Mouse (Mus musculus) monocyte, adult 2 months (primary cell): Measurements from ENCODE around the gene Mef2d.

Source experiments
- DNase-seq, 2 experiments: peaks; one replicate each; pipeline ENCODE4 v3.0.0; 2022; ENCODE audit warnings: low spot score in 2 of 2, low read depth in 1 of 2

The Mef2d gene

DNA sequence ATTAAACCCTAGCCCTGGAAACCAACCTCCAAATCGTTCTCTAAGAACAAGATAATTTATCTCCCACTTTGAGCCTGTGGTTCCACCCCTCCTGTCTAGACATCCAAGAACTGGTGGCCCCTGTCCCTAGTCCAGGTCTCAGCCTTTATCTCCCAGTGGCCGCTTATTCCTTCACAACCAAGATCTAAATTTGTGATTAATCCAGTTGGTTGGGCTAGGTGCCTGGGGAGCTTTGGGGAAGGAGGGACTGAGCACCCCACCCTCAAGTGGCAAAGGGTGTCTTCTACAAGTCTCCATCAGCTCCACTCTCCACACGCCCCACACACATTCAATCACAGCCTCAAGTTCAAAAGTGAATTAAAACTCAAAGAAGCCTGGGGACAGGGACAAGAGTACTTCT, 64.3 kb downstream of the Mef2d start:
- no peak for DNase-seq

GRCm38 (mm10) chr3:88206901-88207371, 64.8 kb downstream of the Mef2d start:
- DNase-seq: no peak

GRCm38 (mm10) chr3:88207451-88208100, 65.4 kb downstream of the Mef2d start:
- no peak for DNase-seq

GRCm38 (mm10) chr3:88208226-88208720, 66.1 kb downstream of the Mef2d start:
- DNase-seq: no peak

GRCm38 (mm10) chr3:88209306-88209705, 67.1 kb downstream of the Mef2d start:
- no peak for DNase-seq

DNA sequence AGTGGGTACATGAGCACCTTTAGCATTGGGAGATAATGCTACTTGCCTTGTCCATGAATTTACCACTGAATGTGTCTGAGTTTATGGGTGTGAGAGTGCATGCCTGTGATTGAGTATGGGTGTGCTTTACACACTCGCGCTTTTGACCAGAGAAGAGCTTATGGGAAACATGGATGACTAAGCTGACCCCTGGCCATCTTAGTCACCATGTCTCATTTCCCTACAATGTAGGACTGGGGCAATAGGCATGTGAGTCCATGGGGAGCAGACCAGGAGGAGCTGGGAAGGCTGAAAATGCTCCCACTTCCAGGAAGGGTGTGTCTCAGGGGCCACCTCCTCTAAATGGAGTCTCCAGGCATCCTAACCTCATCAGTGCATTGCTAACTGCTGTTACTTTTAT, 67.9 kb downstream of the Mef2d start:
- no peak for DNase-seq

GRCm38 (mm10) chr3:88210918-88211317, 68.7 kb downstream of the Mef2d start:
- no peak for DNase-seq

DNA sequence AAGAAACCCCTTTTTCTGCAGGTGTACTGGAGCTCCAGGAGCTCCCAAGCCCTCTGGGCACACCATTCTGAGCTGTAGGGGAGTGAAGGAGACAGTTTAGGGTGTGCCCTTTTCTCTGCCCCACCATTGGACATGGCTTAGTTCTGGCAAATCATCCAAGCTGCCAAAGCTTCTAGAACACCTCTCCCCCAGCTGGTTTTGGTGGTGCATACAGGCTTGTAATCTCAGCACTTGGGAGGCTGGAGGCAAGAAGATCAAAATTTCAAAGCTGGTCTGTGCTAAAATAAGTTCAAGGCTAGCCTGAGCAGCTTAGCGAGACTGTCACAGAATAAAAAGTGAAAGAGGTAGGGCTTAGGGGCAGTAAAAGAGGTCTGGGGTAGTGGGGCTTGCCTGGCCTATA, 70.2 kb downstream of the Mef2d start:
- no peak for DNase-seq

DNA sequence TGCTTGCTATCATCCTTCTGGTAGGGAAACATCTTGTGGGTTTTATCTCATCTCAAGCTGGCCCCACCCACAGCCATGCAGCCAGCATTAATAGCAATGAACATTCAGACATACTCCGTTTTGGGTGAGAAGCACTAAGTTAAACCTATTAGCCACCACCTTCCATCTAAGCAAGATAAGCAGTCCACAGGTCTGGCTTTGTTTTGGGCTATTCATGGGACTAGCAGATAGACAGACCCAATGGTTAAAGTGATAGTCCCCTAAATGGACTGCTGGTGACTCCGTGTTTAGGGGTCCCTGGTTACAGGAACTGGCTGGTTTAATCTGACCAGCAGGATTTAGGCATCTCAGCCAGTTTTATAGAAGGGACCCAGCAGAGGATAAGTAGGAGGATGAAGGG, 70.8 kb downstream of the Mef2d start:
- DNase-seq: no peak

DNA sequence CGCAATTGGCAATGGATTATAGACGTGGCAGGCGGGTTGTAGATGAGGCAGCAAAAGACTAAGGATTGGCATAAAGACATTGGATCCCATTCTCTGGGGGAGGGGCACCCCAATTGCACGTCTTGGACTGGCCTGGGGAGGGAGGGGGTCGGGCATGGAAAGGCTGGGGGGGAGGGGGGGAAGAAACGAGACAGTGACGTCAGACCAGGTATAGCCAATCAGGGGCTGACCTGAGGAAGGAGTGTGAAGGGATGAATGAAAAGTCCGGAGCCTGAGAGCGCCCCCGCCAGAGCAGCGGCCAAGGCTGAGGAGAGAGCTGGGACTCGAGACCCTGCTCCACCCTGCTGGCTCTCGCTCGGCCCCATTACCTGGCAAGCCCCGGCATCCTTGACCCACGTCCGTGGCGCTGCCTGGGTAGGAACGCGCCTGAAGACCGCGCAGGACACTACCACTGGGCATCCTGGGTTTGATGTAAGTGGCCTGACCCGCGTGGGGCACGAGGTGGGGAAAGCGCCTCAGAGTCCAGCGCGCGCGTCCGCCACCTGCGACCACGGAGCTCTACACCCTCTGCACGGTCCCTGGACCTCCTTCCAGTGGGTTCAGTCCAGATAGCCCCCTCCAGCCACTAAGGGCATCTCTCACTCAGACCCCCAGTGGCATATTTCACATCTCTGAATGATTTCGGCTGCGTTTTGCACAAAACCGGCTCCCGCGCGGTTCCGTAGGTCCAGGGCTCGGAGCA, 72.2 kb downstream of the Mef2d start:
- DNase-seq: no peak

- no peak for DNase-seq
Measured at GRCm38 (mm10) chr3:88214971-88215552, 72.9 kb downstream of the Mef2d start.

DNA sequence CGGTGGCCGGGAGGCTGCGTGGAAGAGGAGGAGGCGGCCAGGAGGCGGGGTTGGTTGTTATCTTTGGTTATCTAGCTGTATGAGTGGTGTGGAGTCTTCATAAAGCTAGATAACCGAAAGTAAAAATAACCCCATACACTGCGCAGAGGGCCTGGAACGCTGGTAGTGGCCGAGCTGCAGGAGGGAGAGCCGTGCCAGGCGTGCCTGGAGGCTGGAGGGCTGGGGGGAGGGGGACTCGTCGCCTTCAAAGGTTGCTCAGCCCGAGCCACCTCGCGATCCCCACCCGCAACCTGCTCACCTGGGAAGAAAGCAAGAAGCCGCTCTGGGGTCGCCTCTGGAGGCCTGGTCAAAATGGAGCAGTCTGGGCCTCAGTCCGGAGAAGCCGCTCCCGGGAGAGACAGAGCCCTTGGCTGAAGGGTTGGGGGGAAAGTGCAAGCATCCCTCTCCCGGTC, 73.4 kb downstream of the Mef2d start:
- no peak for DNase-seq

DNA sequence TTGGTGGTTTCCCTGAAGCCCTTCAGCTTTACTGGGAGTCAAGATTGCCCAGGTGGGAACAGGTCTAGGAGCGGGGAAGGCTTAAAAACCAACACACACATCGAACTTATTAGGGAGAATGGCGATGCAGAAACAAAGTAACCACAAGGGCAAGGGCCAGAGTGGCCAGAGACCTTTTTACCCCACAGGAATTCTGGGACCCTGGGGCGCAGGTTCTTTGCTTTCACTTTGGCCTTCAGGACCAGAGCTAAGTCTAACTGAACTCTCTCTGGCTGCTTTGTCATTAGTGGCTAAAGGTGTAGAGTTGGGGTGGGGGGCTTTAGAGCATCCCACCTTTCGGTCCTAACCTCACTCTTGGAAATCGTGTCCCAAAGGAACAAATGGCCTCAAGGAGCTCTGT, 73.9 kb downstream of the Mef2d start:
- no peak for DNase-seq

GRCm38 (mm10) chr3:88216534-88217326, 74.6 kb downstream of the Mef2d start:
- DNase-seq: no peak

DNA sequence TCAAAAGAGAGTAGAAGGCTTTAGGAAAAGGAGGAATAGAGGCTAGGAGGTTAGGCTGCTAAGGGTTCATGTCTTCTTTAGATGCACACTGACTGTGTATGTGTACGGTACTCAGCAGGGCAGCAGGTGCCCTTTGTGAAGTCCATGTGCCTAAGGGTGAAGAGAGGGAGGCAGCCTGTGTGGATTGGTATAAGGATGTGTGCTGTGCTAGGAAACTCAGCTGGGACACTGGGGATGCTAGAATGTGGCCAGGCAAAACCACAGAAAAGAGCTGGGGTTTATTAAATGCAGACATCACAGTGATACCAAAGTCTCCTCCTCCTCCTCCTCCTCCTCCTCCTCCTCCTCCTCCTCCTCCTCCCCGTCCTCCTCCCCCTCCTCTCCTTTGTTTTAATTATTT, 75.5 kb downstream of the Mef2d start:
- no peak for DNase-seq

DNA sequence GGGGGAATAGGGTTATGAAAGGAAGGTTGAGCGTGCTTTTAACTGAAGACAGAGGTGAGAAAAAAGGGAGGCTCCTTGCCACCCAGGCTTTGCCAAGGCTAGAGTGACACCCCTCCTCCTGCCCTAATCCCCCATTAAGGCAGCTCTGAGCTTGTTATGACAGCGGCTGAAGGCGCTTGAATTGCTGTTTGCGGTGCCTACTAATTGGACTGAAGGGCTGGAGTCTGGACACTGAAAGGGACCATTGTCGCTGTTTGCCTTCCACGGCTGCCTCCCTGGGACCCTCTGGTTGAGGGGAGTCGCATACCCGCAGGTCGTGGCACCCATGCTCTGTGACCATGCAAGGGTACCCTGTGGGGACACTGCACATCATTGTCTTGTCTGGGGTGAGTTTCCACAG, 77.8 kb downstream of the Mef2d start:
- DNase-seq: no peak

DNA sequence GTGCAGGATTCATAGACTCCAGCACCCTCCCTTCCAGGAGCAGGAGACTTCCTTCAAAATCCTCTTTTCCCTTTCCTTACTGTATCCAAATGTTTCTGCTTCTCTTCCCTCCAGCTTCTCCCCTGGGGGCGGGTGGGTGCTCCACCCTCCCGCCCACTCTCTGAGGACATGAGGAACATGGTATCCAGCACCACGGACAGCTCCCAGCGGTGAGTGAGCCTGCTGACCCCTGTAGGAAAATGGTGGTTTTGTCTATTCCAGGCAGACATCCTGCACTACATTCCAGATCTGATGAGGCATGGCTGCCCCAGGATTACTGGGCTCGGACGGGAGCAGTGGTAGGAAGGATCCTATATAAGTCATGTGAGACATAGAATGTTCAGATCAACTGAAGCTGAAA, 78.7 kb downstream of the Mef2d start:
- DNase-seq: no peak
